ENCODE assay signal across 8 mouse cellular contexts in genomic region chr10:21922716-21923350, GRCm38 (mm10). TPM values are rescaled to one million over a fixed set of nuclear protein-coding genes. Genes with fewer than 3 reads are reported as not detected.
A peak's percentile ranks its signal among the peaks of the same experiment; 100 is the strongest.
DNase-seq lines count a peak whose midpoint lies in the region; ATAC-seq lines count a peak whose summit lies in the region.

No protein-coding gene starts in this region.

- no peak for ATAC-seq in kidney, embryonic 15.5 days (replicated peaks; ENCODE audit: low FRiP score)
- ATAC-seq in hindbrain, embryonic 13.5 days (ENCODE audit: low FRiP score), result no peak
- ATAC-seq in neural tube, embryonic 12.5 days (ENCODE audit: low FRiP score, low read depth), result no peak

- H3K9me3 ChIP-seq in kidney, embryonic 15.5 days (replicated peaks), result no peaks in the 10 kb centered on the region
- no peaks in the 10 kb centered on the region for H3K9me3 ChIP-seq in hindbrain, embryonic 13.5 days
- no peaks in the 10 kb centered on the region for H3K9me3 ChIP-seq in neural tube, embryonic 12.5 days

- peak overlapping the region; percentile 33; the same call in 1 of the 2 replicates for H3K4me2 ChIP-seq in kidney, embryonic 15.5 days
- peak overlapping the region; percentile 48 for H3K4me2 ChIP-seq in hindbrain, embryonic 13.5 days
- H3K4me2 ChIP-seq in neural tube, embryonic 12.5 days (replicated peaks), result peak overlapping the region; percentile 46; the same call in 1 of the 2 replicates

- H3K4me3 ChIP-seq in kidney, embryonic 15.5 days (replicated peaks), result no peak overlapping the region
- 0 out of 2 replicates have a peak overlapping the region, but pooled peaks have one; percentile 20 for H3K4me3 ChIP-seq in hindbrain, embryonic 13.5 days
- H3K4me3 ChIP-seq in neural tube, embryonic 12.5 days, result no peak overlapping the region

- WGBS in kidney, embryonic 15.5 days, result 49% methylated on average over 8 of the region's 8 CpGs
- 34% methylated on average over 8 of the region's 8 CpGs for WGBS in hindbrain, embryonic 13.5 days
- WGBS in neural tube, embryonic 12.5 days, result 59% methylated on average over 8 of the region's 8 CpGs

- no peaks in the 10 kb centered on the region for H3K27me3 ChIP-seq in kidney, embryonic 15.5 days
- no peaks in the 10 kb centered on the region for H3K27me3 ChIP-seq in hindbrain, embryonic 13.5 days
- H3K27me3 ChIP-seq in neural tube, embryonic 12.5 days (replicated peaks), result no peaks in the 10 kb centered on the region

- H3K9ac ChIP-seq in kidney, embryonic 15.5 days, result no peak overlapping the region
- no peak overlapping the region for H3K9ac ChIP-seq in hindbrain, embryonic 13.5 days
- no peak overlapping the region for H3K9ac ChIP-seq in neural tube, embryonic 12.5 days

- H3K36me3 ChIP-seq in kidney, embryonic 15.5 days, result no peaks in the 10 kb centered on the region
- H3K36me3 ChIP-seq in hindbrain, embryonic 13.5 days, result no peaks in the 10 kb centered on the region
- H3K36me3 ChIP-seq in neural tube, embryonic 12.5 days, result no peaks in the 10 kb centered on the region

- H3K4me1 ChIP-seq in kidney, embryonic 15.5 days, result peaks cover 28% of the 10 kb centered on the region
- peaks cover 29% of the 10 kb centered on the region for H3K4me1 ChIP-seq in hindbrain, embryonic 13.5 days (replicated peaks)
- H3K4me1 ChIP-seq in neural tube, embryonic 12.5 days, result peaks cover 15% of the 10 kb centered on the region

- peak overlapping the region; percentile 19; the same call in 1 of the 2 replicates for H3K27ac ChIP-seq in kidney, embryonic 15.5 days
- peak overlapping the region; percentile 85 for H3K27ac ChIP-seq in hindbrain, embryonic 13.5 days
- H3K27ac ChIP-seq in neural tube, embryonic 12.5 days, result no peak overlapping the region

- DNase-seq in kidney, adult 18-20 months, result no peak
- peak; percentile 44 for DNase-seq in cerebellum, adult 11-12 months
- no peak for DNase-seq in adrenal gland, adult 8-10 months
- no peak for DNase-seq in embryo, embryonic 9.5 days (ENCODE audit: extremely low spot score)
- DNase-seq in spleen, postnatal 36 days (ENCODE audit: low spot score in 2 of 2), result no peak

RNA-seq across cellular contexts. Expression of gene Sgk1, which starts 40.8 kb away (rescaled TPM):
- 73.7 and 75.2 TPM in 2 replicates for polyA plus RNA-seq in kidney, embryonic 15.5 days (2015; fragmentation: Nextera tagmentation; extraction: Ambion mirVana)
- 37.0 and 40.0 TPM in 2 replicates for polyA plus RNA-seq in hindbrain, embryonic 13.5 days (2015; fragmentation: Nextera tagmentation; extraction: Ambion mirVana)
- polyA plus RNA-seq in neural tube, embryonic 12.5 days (2016; fragmentation: Nextera tagmentation; extraction: Ambion mirVana), result 24.6 and 28.9 TPM in 2 replicates
- 100 to 1,000 TPM in 3 of 4 experiments, 10 to 100 TPM in 1; 86.0 to 164 (median 138) TPM for total RNA-seq in adrenal gland, adult 8-10 months (2022)
